Mouse (Mus musculus) c-Kit-negative CD71-positive TER-119-positive erythroid progenitor cells, embryonic 14.5 days (primary cell): Measurements from ENCODE around the gene Ubap2.

ENCODE experiments used
- DNase-seq: peaks from one replicate; pipeline ENCODE4 v3.0.0-alpha.2; 2013; ENCODE audit warnings: low read depth, low spot score

Gene Ubap2

GRCm38 (mm10) chr4:41266350-41266749 lies 8.6 kb downstream of the Ubap2 start:
- no peak for DNase-seq

GRCm38 (mm10) chr4:41260691-41261090 lies 14.3 kb downstream of the Ubap2 start:
- DNase-seq = no peak

GRCm38 (mm10) chr4:41259019-41259418 lies 15.9 kb downstream of the Ubap2 start:
- no peak for DNase-seq

- DNase-seq = no peak
Observed at GRCm38 (mm10) chr4:41257752-41258151, 17.2 kb downstream of the Ubap2 start.

GRCm38 (mm10) chr4:41255564-41256210 lies 19.3 kb downstream of the Ubap2 start:
- no peak for DNase-seq

- DNase-seq = no peak
Observed at GRCm38 (mm10) chr4:41253756-41254155, 21.2 kb downstream of the Ubap2 start.

- DNase-seq = no peak
Observed at GRCm38 (mm10) chr4:41245408-41245807, 29.5 kb downstream of the Ubap2 start.

GRCm38 (mm10) chr4:41240916-41241315 lies 34.0 kb downstream of the Ubap2 start:
- no peak for DNase-seq

GRCm38 (mm10) chr4:41235621-41236020 lies 39.3 kb downstream of the Ubap2 start:
- no peak for DNase-seq

GRCm38 (mm10) chr4:41226351-41226750 lies 48.6 kb downstream of the Ubap2 start:
- DNase-seq = peak; percentile 42

- DNase-seq = no peak
Observed at GRCm38 (mm10) chr4:41225412-41225811, 49.5 kb downstream of the Ubap2 start.

GRCm38 (mm10) chr4:41208050-41208449 lies 66.9 kb downstream of the Ubap2 start:
- DNase-seq = no peak

GRCm38 (mm10) chr4:41205751-41206150 lies 69.2 kb downstream of the Ubap2 start:
- DNase-seq = no peak

- no peak for DNase-seq
Observed at GRCm38 (mm10) chr4:41202135-41202534, 72.8 kb downstream of the Ubap2 start.

- DNase-seq = no peak
Observed at GRCm38 (mm10) chr4:41196861-41197610, 77.9 kb downstream of the Ubap2 start.

GRCm38 (mm10) chr4:41195328-41195727 lies 79.6 kb downstream of the Ubap2 start:
- no peak for DNase-seq

GRCm38 (mm10) chr4:41192544-41193512 lies 82.1 kb downstream of the Ubap2 start:
- no peak for DNase-seq

- DNase-seq = no peak
Observed at GRCm38 (mm10) chr4:41189809-41190208, 85.1 kb downstream of the Ubap2 start.

GRCm38 (mm10) chr4:41179825-41180725 lies 94.9 kb downstream of the Ubap2 start:
- no peak for DNase-seq

GRCm38 (mm10) chr4:41174631-41175030 lies 100.3 kb downstream of the Ubap2 start:
- DNase-seq = no peak

GRCm38 (mm10) chr4:41170970-41171369 lies 104.0 kb downstream of the Ubap2 start:
- no peak for DNase-seq
